Mouse (Mus musculus): ENCODE measurements at regions not wholly inside any gene's neighbourhood (a gene's known extent, or its start where the extent isn't known, plus 50 kb on each side); places are given as distances from the start of the nearest gene placed in this dataset.

GRCm38 (mm10) chr15:64621876-64622275 is 195.6 kb upstream of the Gm21798 start:
- DNase-seq (ENCODE audit: low spot score): no peak

GRCm38 (mm10) chr15:64622591-64622990 is 194.9 kb upstream of the Gm21798 start:
- no peak for DNase-seq (ENCODE audit: low spot score)

- no peak for DNase-seq (ENCODE audit: low spot score)
Measured at GRCm38 (mm10) chr15:64626359-64626758, 191.1 kb upstream of the Gm21798 start.

- peak; percentile 21 for DNase-seq (ENCODE audit: low spot score)
Measured at GRCm38 (mm10) chr15:64627258-64627657, 190.2 kb upstream of the Gm21798 start.

Data from spleen, adult 12 weeks (tissue).